Mouse (Mus musculus) intestine, embryonic 15.5 days (tissue): Measurements from ENCODE around the gene Uck1. TPM values are rescaled to one million over a fixed set of nuclear protein-coding genes. Genes with fewer than 3 reads are reported as not detected.
A peak's percentile ranks its signal among the peaks of the same experiment; 100 is the strongest.

ENCODE experiments used
- ATAC-seq: fragments of 200-750 bp; cut with Nextera tagmentation; 2 replicates; pipeline ENCODE4 v1.8.0; 2017; ENCODE audit warnings: moderate TSS enrichment, moderate library complexity
- H3K27ac ChIP-seq: fragments of 300-500 bp; sonication (generic); 2 replicates; pipeline ENCODE4 v1.5.1; 2015; ENCODE audit warnings: mild to moderate bottlenecking, inconsistent platforms
- H3K27me3 ChIP-seq: fragments of 300-500 bp; sonication (generic); replicated peaks from 2 replicates; pipeline ENCODE4 v1.6.1; 2015; ENCODE audit warnings: inconsistent platforms
- H3K36me3 ChIP-seq: fragments of 300-500 bp; sonication (generic); 2 replicates; pipeline ENCODE4 v1.6.1; 2015; ENCODE audit warnings: inconsistent platforms
- H3K4me1 ChIP-seq: fragments of 300-500 bp; sonication (generic); replicated peaks from 2 replicates; pipeline ENCODE4 v1.6.1; 2015; ENCODE audit warnings: inconsistent platforms
- H3K4me2 ChIP-seq: fragments of 300-500 bp; sonication (generic); replicated peaks from 2 replicates; pipeline ENCODE4 v1.6.1; 2015; ENCODE audit warnings: mild to moderate bottlenecking, inconsistent platforms
- H3K4me3 ChIP-seq: fragments of 300-500 bp; sonication (generic); replicated peaks from 2 replicates; pipeline ENCODE4 v1.5.1; 2015; ENCODE audit warnings: inconsistent platforms
- H3K9ac ChIP-seq: fragments of 300-500 bp; sonication (generic); 2 replicates; pipeline ENCODE4 v1.6.1; 2015; ENCODE audit warnings: inconsistent platforms
- H3K9me3 ChIP-seq: fragments of 300-500 bp; sonication (generic); 2 replicates; pipeline ENCODE4 v1.6.1; 2016; ENCODE audit warnings: inconsistent platforms
- WGBS: fragments of 180-500 bp; shearing (Covaris S2); methylation state at CpG from one replicate; pipeline ENCODE4 v1.1.7; 2015; 5-methylcytosine and 5-hydroxymethylcytosine counted together
- polyA plus RNA-seq: library from polyadenylated mRNA; unstranded; fragments of >200 nt; fragmentation: Nextera tagmentation; extraction: Ambion mirVana; gene quantifications from 2 replicates; pipeline ENCODE4 v1.2.1, GENCODE M21; 2015

Uck1 gene
- polyA plus RNA-seq, 1 experiment from 2014 or later = 64.7 TPM

- peak within 1 kb of the TSS; percentile 71 for H3K9ac ChIP-seq
- H3K27me3 ChIP-seq = no peaks in the 10 kb centered on the region
- WGBS = under 1% methylated on average over 54 of the region's 54 CpGs
- peaks cover 15% of the 10 kb centered on the region for H3K4me1 ChIP-seq
- peaks cover 22% of the 10 kb centered on the region for H3K36me3 ChIP-seq
- H3K9me3 ChIP-seq = no peaks in the 10 kb centered on the region
- ATAC-seq = peak; percentile 94
- peak within 1 kb of the TSS; percentile 66 for H3K4me3 ChIP-seq
- peak within 1 kb of the TSS; percentile 84 for H3K27ac ChIP-seq
- H3K4me2 ChIP-seq = peak within 1 kb of the TSS; percentile 69
Observed at GRCm38 (mm10) chr2:32235886-32236759, 23.8 kb downstream of the Uck1 start, which contains the start of gene Pomt1. Gene Pomt1, plus strand, starts transcription at chr2:32236590.

- Histone ChIP-seq H3K9me3 (no peaks in the 10 kb centered on the region), H3K27ac (peak overlapping the region; percentile 84; the same call in 1 of the 2 replicates), H3K27me3 (no peaks in the 10 kb centered on the region), H3K4me1 (peaks cover 15% of the 10 kb centered on the region), H3K4me3 (peak overlapping the region; percentile 66), H3K4me2 (peak overlapping the region; percentile 69), H3K9ac (peak overlapping the region; percentile 63), H3K36me3 (peaks cover 26% of the 10 kb centered on the region)
- 20% methylated on average over 7 of the region's 7 CpGs for WGBS
- no peak for ATAC-seq
Observed at GRCm38 (mm10) chr2:32235433-32235832, 24.5 kb downstream of the Uck1 start.

GRCm38 (mm10) chr2:32222057-32222456, 37.9 kb downstream of the Uck1 start:
- Histone ChIP-seq H3K9me3 (no peaks in the 10 kb centered on the region), H3K9ac (no peak overlapping the region), H3K36me3 (peaks cover 79% of the 10 kb centered on the region), H3K4me2 (no peak overlapping the region), H3K4me3 (no peak overlapping the region), H3K27ac (no peak overlapping the region), H3K27me3 (no peaks in the 10 kb centered on the region), H3K4me1 (no peaks in the 10 kb centered on the region)
- no peak for ATAC-seq
- 84% methylated on average over 10 of the region's 10 CpGs for WGBS

GRCm38 (mm10) chr2:32221577-32221976, 38.4 kb downstream of the Uck1 start:
- H3K4me3 ChIP-seq = no peak overlapping the region
- peaks cover 80% of the 10 kb centered on the region for H3K36me3 ChIP-seq
- 91% methylated on average over 7 of the region's 7 CpGs for WGBS

GRCm38 (mm10) chr2:32220969-32221368, 39.0 kb downstream of the Uck1 start:
- H3K27me3 ChIP-seq = no peaks in the 10 kb centered on the region
- 95% methylated on average over 10 of the region's 10 CpGs for WGBS
- no peak for ATAC-seq
- peaks cover 79% of the 10 kb centered on the region for H3K36me3 ChIP-seq
- H3K4me1 ChIP-seq = no peaks in the 10 kb centered on the region
- no peak overlapping the region for H3K4me2 ChIP-seq
- no peak overlapping the region for H3K4me3 ChIP-seq
- H3K27ac ChIP-seq = no peak overlapping the region
- H3K9me3 ChIP-seq = no peaks in the 10 kb centered on the region
- no peak overlapping the region for H3K9ac ChIP-seq

More at GRCm38 (mm10) chr2:32221577-32221976, 38.4 kb downstream of the Uck1 start:
- H3K4me2 ChIP-seq = no peak overlapping the region
- H3K9ac ChIP-seq = no peak overlapping the region
- no peak for ATAC-seq
- H3K4me1 ChIP-seq = no peaks in the 10 kb centered on the region
- H3K27me3 ChIP-seq = no peaks in the 10 kb centered on the region
- H3K27ac ChIP-seq = no peak overlapping the region
- no peaks in the 10 kb centered on the region for H3K9me3 ChIP-seq

- no peaks in the 10 kb centered on the region for H3K9me3 ChIP-seq
- no peak overlapping the region for H3K27ac ChIP-seq
- H3K4me2 ChIP-seq = no peak overlapping the region
- H3K27me3 ChIP-seq = no peaks in the 10 kb centered on the region
- H3K36me3 ChIP-seq = peaks cover 83% of the 10 kb centered on the region
- no peak for ATAC-seq
- H3K4me3 ChIP-seq = no peak overlapping the region
- H3K4me1 ChIP-seq = no peaks in the 10 kb centered on the region
- WGBS = 92% methylated on average over 6 of the region's 6 CpGs
- H3K9ac ChIP-seq = no peak overlapping the region
Observed at GRCm38 (mm10) chr2:32220021-32220420, 39.9 kb downstream of the Uck1 start.

GRCm38 (mm10) chr2:32219501-32219900, 40.5 kb downstream of the Uck1 start:
- 91% methylated on average over 14 of the region's 14 CpGs for WGBS

GRCm38 (mm10) chr2:32218541-32219334, 41.2 kb downstream of the Uck1 start:
- Histone ChIP-seq H3K4me1 (no peaks in the 10 kb centered on the region), H3K27me3 (no peaks in the 10 kb centered on the region), H3K9ac (no peak overlapping the region), H3K9me3 (no peaks in the 10 kb centered on the region), H3K4me2 (no peak overlapping the region), H3K36me3 (peaks cover 86% of the 10 kb centered on the region), H3K27ac (no peak overlapping the region), H3K4me3 (no peak overlapping the region)
- ATAC-seq = no peak
- WGBS = 92% methylated on average over 11 of the region's 11 CpGs

More at GRCm38 (mm10) chr2:32219501-32219900, 40.5 kb downstream of the Uck1 start:
- H3K4me1 ChIP-seq = no peaks in the 10 kb centered on the region
- H3K36me3 ChIP-seq = peaks cover 86% of the 10 kb centered on the region
- H3K4me2 ChIP-seq = no peak overlapping the region
- H3K9me3 ChIP-seq = no peaks in the 10 kb centered on the region
- H3K4me3 ChIP-seq = no peak overlapping the region
- no peak for ATAC-seq
- no peak overlapping the region for H3K27ac ChIP-seq
- H3K27me3 ChIP-seq = no peaks in the 10 kb centered on the region
- no peak overlapping the region for H3K9ac ChIP-seq

GRCm38 (mm10) chr2:32218113-32218512, 41.8 kb downstream of the Uck1 start:
- no peak for ATAC-seq
- Histone ChIP-seq H3K4me2 (no peak overlapping the region), H3K36me3 (peaks cover 86% of the 10 kb centered on the region), H3K27ac (no peak overlapping the region), H3K9ac (no peak overlapping the region), H3K27me3 (no peaks in the 10 kb centered on the region), H3K9me3 (no peaks in the 10 kb centered on the region), H3K4me1 (0 out of 2 replicates have a peak, but pooled peaks cover 3% of the 10 kb centered on the region), H3K4me3 (no peak overlapping the region)
- 92% methylated on average over 5 of the region's 5 CpGs for WGBS

- Histone ChIP-seq H3K9ac (no peak overlapping the region), H3K27ac (no peak overlapping the region), H3K36me3 (peaks cover 88% of the 10 kb centered on the region), H3K9me3 (no peaks in the 10 kb centered on the region), H3K27me3 (no peaks in the 10 kb centered on the region), H3K4me1 (0 out of 2 replicates have a peak, but pooled peaks cover 3% of the 10 kb centered on the region), H3K4me2 (no peak overlapping the region), H3K4me3 (no peak overlapping the region)
- WGBS = 94% methylated on average over 8 of the region's 8 CpGs
- ATAC-seq = no peak
Observed at GRCm38 (mm10) chr2:32217656-32218055, 42.3 kb downstream of the Uck1 start.

- ATAC-seq = no peak
- Histone ChIP-seq H3K27me3 (no peaks in the 10 kb centered on the region), H3K4me3 (no peak overlapping the region), H3K36me3 (peaks cover 93% of the 10 kb centered on the region), H3K27ac (no peak overlapping the region), H3K4me1 (0 out of 2 replicates have a peak, but pooled peaks cover 3% of the 10 kb centered on the region), H3K9me3 (no peaks in the 10 kb centered on the region), H3K4me2 (no peak overlapping the region), H3K9ac (no peak overlapping the region)
- 80% methylated on average over 10 of the region's 10 CpGs for WGBS
Observed at GRCm38 (mm10) chr2:32216506-32216905, 43.5 kb downstream of the Uck1 start.

GRCm38 (mm10) chr2:32215576-32215975, 44.4 kb downstream of the Uck1 start:
- 89% methylated on average over 10 of the region's 10 CpGs for WGBS
- Histone ChIP-seq H3K9ac (no peak overlapping the region), H3K27me3 (no peaks in the 10 kb centered on the region), H3K27ac (no peak overlapping the region), H3K4me1 (0 out of 2 replicates have a peak, but pooled peaks cover 3% of the 10 kb centered on the region), H3K9me3 (no peaks in the 10 kb centered on the region), H3K36me3 (peaks cover 90% of the 10 kb centered on the region), H3K4me2 (no peak overlapping the region), H3K4me3 (no peak overlapping the region)
- no peak for ATAC-seq
